Mouse (Mus musculus) megakaryocyte, adult 5-6 weeks (primary cell): ENCODE measurements around the gene Ddo. TPM values are rescaled to one million over a fixed set of nuclear protein-coding genes. Genes with fewer than 3 reads are reported as not detected.

Source experiments
- ATAC-seq: 2 replicates; pipeline ENCODE4 v1.8.0; 2016; ENCODE audit warnings: mild to moderate bottlenecking, inconsistent platforms; ENCODE audit not compliant: poor library complexity, severe bottlenecking
- total RNA-seq, 2 experiments: library from RNA; stranded (forward) in 1 of 2; stranded (reverse) in 1 of 2; fragments of 153-499, 151-499 nt in 1 of 2; fragments of 221-1000, 200-1000 nt in 1 of 2; gene quantifications; 2 replicates each; pipeline versions ENCODE4 v1.2.3 to v1.2.4; 2015 to 2017

Gene Ddo
- total RNA-seq (2015) = not detected in 2 replicates
- not detected in 2 replicates for total RNA-seq (2017)

GRCm38 (mm10) chr10:40629656-40630311 lies at the start of gene Ddo:
Ddo (plus strand) TSS chr10:40630011.
- no peak for ATAC-seq

GRCm38 (mm10) chr10:40583584-40584255 lies 46.1 kb upstream of the Ddo start:
- ATAC-seq = no peak

- ATAC-seq = no peak
Measured at GRCm38 (mm10) chr10:40592186-40592585, 37.6 kb upstream of the Ddo start.

GRCm38 (mm10) chr10:40597177-40597576 lies 32.6 kb upstream of the Ddo start:
- ATAC-seq = no peak

GRCm38 (mm10) chr10:40604706-40605394 lies 25.0 kb upstream of the Ddo start:
- no peak for ATAC-seq

- no peak for ATAC-seq
Measured at GRCm38 (mm10) chr10:40617973-40618372, 11.8 kb upstream of the Ddo start.

- ATAC-seq = no peak
Measured at GRCm38 (mm10) chr10:40619760-40620159, 10.1 kb upstream of the Ddo start.

- no peak for ATAC-seq
Measured at GRCm38 (mm10) chr10:40629140-40629539, 671 bp upstream of the Ddo start.

GRCm38 (mm10) chr10:40630457-40630856 lies 646 bp downstream of the Ddo start:
- ATAC-seq = no peak

- ATAC-seq = no peak
Measured at GRCm38 (mm10) chr10:40630961-40631360, 1.1 kb downstream of the Ddo start.

GRCm38 (mm10) chr10:40632087-40632486 lies 2.3 kb downstream of the Ddo start:
- no peak for ATAC-seq

- ATAC-seq = no peak
Measured at GRCm38 (mm10) chr10:40637331-40637730, 7.5 kb downstream of the Ddo start.

- no peak for ATAC-seq
Measured at GRCm38 (mm10) chr10:40638276-40638675, 8.5 kb downstream of the Ddo start.

GRCm38 (mm10) chr10:40638823-40639819 lies 9.3 kb downstream of the Ddo start:
- ATAC-seq = no peak

- ATAC-seq = no peak
Measured at GRCm38 (mm10) chr10:40640406-40640805, 10.6 kb downstream of the Ddo start.

- ATAC-seq = no peak
Measured at GRCm38 (mm10) chr10:40641901-40642300, 12.1 kb downstream of the Ddo start.

- ATAC-seq = no peak
Measured at GRCm38 (mm10) chr10:40643126-40643525, 13.3 kb downstream of the Ddo start.

GRCm38 (mm10) chr10:40644456-40644855 lies 14.6 kb downstream of the Ddo start:
- ATAC-seq = no peak

GRCm38 (mm10) chr10:40645346-40645745 lies 15.5 kb downstream of the Ddo start:
- ATAC-seq = no peak

GRCm38 (mm10) chr10:40648776-40649175 lies 19.0 kb downstream of the Ddo start:
- no peak for ATAC-seq

- no peak for ATAC-seq
Measured at GRCm38 (mm10) chr10:40649634-40650033, 19.8 kb downstream of the Ddo start.
